Mouse (Mus musculus) layer of hippocampus, postnatal 14 days (tissue): ENCODE data around the gene Kitl. TPM values are rescaled to one million over a fixed set of nuclear protein-coding genes. Genes with fewer than 3 reads are reported as not detected.

ENCODE experiments used
- DNase-seq, 2 experiments: peaks; one replicate each; pipeline ENCODE4 v3.0.0; 2021 to 2022; ENCODE audit warnings: low spot score in 2 of 2, mixed read lengths in 1 of 2
- microRNA-seq, 2 experiments: library from miRNA; unstranded; fragments of <30 nt; microRNA quantifications; one replicate each; pipeline ENCODE4 v1.2.0; 2021
- total RNA-seq, 2 experiments: library from RNA; stranded (reverse); gene quantifications; 2 replicates each; pipeline ENCODE4 v1.2.3; 2021

The Kitl gene
- total RNA-seq, 2 experiments from 2014 or later = 29.1 to 49.0 TPM

DNA sequence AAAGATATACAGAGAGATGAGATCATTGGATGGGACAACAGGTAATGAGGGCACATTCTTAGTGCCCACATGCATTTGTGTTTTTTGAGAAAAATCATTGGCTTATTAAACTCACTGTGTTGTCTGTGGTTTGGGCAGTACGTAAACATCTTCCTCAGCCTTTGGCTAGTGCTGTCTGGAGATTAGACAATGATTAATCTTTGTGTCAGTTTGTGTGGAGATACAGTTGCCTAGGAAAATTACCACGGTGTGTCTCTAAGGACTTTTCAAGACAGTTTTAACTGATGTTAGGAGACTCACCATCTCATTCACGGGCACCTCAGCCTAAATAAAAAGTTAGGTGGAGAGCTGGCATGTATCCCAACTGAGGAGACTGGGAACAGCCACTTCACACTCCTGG lies 85.7 kb downstream of the Kitl start:
- DNase-seq = no peak

DNA sequence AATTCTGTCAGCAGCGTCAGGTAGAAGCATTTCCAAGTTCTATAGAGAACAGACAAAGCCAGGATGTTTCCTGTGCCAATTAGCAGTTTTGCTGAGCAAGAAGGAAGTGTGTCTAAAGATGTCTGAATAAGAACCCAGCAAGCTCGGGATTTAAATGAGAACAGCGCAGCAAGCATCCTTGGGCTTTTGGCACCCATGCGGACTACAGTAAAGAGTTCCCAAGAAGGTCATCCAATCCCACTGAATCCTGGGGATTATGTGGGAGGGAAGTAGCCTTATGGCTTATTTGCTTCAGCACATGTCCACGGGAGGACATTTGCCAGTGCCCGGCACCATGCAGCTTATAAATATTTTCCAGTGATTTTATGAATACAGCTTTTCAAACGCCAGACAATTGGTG lies 95.8 kb downstream of the Kitl start:
- no peak for DNase-seq

DNA sequence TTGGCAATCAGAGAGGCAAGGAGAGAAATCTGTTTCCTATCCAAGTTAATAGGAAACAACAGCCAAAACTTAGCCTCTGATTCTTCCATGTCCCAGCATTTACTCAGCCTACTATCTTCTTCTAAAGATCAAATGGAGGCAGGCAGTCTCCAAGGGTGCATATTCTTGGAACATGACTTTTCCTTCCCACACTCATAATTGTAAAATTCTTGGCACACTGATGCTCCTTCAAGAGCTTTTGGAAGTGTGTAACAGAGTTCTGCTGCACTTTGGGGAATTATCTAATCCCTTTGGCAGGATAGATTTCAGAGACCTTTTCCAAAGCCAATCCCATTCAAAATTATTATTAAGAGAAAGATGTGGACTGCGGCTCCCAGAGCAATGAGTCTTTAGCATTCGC lies 100.1 kb downstream of the Kitl start:
- no peak for DNase-seq

GRCm38 (mm10) chr10:100124452-100124851 lies 109.0 kb downstream of the Kitl start:
- DNase-seq = no peak

DNA sequence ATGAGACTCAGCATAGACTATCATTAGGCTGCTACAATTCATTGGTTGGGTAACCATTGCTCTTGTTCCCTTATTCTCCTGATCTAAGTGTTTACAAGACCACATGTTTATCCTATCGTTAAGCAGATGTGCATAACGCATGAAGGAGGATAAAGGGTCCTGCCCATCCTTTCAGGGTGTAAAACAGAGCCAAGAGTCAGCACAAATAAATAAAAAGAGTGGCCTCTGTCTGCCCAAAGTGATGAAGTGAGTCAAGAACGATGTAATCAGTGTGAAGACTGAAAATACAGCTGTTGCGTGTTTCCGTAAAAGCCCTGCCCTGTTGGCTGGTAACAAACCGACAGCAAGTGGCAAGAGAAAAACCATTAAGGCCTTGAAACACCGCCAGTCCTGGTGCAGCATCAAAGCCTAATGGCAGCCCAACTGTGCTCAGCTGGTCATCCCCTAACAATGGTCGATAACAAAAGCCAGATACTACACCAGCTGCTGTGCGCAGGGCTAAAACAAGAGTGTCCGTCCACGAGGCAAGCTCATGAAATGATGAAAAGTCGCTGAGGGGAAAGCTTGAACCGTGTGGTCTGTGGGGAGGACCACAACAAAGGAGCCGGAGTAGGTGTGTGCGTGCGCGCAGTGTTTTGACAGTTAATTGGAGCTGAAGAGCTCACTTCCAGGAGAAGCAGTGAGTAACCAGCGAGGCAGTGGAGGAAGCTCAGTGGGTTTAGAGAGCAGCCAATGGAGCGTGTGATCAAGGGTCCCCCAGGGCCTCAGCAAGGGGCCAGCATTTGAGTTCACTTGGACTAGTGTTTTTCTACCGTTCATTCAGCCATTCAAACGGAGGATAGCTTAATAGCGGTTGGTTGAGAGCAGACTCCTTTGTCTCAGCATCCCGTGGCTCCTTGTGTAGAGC lies 112.7 kb downstream of the Kitl start:
- no peak for DNase-seq

DNA sequence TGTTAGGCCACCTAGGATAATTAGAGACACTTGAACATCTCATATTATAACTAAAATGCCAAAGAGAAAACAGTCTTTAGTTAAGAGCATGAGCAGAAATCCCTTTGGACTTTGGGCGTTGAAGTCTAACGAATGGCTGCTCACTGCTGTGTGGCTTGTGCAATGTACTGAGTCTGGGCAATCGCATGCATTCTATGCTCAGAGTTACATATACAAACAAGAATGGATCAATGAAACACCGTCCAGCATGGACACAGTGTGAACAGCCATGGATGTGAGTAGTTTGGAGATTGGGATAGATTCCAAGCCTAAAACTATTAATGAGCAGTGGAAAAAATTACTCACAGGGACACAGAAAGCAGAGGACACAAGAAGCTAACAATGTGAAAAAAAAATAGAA lies 116.2 kb downstream of the Kitl start:
- DNase-seq = no peak

GRCm38 (mm10) chr10:100132304-100132703 lies 116.9 kb downstream of the Kitl start:
- no peak for DNase-seq

DNA sequence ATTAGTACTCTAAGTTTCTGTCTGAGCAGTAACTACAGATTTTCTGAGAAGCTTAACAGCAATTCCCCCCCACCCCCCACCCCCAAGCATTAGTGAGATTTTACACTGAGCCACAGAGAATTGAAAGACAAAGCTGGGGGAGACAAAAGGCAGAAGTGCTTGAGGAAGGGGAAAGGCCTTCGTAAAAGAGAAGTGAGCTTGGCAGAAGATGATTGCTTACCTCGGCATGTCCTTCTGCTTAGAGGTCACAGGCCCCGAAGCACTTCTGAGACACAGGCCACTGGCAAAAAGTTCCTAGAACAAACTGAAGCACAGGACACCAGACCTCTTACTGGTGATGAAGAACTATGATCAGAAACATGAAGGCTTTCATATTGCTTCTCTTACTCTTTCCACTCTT lies 123.1 kb downstream of the Kitl start:
- DNase-seq = no peak

GRCm38 (mm10) chr10:100148123-100148522 lies 132.7 kb downstream of the Kitl start:
- no peak for DNase-seq

Small RNAs within 50 kb of the gene (microRNA-seq; reads per million reads assigned to microRNA genes)
- gene Gm22918 (0 reads per million in 2 experiments), gene Gm25287 (0 reads per million in 2 experiments)
